Mouse (Mus musculus) right cerebral cortex, postnatal 14 days (tissue): Measurements from ENCODE around the gene Oprm1.
"Not testable (repeated sequence)": the region's sequence is repeated elsewhere in the genome, so short reads cannot be mapped to it uniquely, and the experiment has no call there.

Source experiments
- DNase-seq: peaks from one replicate; pipeline ENCODE4 v3.0.0; 2022

Oprm1 gene

DNA sequence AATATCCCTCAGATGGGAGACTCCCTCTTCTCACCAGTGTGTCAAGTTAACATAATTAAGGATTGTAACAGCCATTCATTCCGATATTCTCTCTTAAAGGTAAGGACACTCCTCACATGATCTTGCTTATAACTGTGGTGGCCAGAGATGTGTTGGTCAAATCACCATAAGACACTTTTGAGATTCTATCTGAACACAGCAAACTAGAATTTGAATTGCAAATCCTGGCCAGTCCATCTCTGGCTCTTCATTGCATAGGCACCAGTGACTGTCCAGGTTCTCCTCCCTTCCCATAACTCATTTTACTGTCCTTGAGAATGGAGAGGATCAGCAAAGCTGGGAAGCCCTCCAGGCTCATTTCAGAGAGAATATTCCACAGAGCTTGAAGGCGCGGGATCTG lies at the start of gene Oprm1:
Gene Oprm1 (plus strand): TSS at position 301 of the 400 bp plus-strand sequence.
- no peak for DNase-seq

GRCm38 (mm10) chr10:6717181-6717948 lies 40.9 kb upstream of the Oprm1 start:
- DNase-seq: no peak

GRCm38 (mm10) chr10:6723765-6724164 lies 34.5 kb upstream of the Oprm1 start:
- DNase-seq: no peak

- DNase-seq: peak; percentile 26
Measured at GRCm38 (mm10) chr10:6728469-6728868, 29.8 kb upstream of the Oprm1 start.

DNA sequence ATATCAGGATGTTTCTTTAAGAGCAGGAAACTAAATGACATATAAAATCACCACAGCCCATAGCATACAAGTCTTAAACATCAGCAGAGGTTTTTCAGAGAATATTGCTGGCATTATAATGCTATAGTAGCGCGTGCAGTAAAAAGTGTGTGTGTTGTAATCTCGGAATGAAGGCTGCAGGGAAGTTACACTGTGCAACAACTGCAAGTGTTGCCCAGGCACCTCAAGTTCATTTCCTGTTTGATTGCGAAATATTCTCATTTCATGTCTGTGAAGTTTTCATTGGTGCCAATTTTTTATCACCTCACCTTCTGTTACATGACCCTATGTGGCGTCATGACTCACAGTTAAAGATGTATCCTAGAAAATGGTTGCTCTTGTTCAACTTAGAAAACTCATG lies 4.9 kb upstream of the Oprm1 start:
- no peak for DNase-seq

DNA sequence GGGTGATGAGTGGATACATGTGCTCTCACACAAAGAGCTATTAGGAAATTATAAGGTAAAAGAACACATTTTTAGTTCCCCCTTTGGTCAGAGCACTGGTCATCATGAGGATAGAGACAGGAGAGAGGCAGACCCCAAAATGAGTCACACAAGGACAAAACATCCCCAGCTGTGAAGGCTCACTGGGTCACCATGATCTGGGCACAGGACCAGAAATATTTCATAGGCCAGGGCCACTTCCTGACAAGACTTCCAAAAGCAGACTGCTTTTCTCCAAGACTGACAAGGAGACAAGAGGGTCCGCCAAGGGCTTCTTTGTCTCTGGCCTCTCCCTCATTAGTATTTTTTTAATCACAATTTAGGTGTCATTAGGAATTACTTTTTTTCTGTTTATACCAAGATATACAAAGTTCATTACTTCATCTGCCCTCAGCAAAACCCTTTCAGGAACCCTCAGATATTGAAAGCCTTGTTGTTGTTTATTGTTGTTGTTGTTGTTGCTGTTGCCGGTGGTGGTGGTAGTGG lies 3.0 kb downstream of the Oprm1 start, which contains the start of gene Gm10945:
Gene Gm10945 (minus strand): TSS at position 475 of the 525 bp plus-strand sequence.
- DNase-seq: no peak

- peak; percentile 22 for DNase-seq
Measured at GRCm38 (mm10) chr10:6788517-6789237, 30.4 kb downstream of the Oprm1 start.

GRCm38 (mm10) chr10:6790226-6790625 lies 31.9 kb downstream of the Oprm1 start:
- no peak for DNase-seq

DNA sequence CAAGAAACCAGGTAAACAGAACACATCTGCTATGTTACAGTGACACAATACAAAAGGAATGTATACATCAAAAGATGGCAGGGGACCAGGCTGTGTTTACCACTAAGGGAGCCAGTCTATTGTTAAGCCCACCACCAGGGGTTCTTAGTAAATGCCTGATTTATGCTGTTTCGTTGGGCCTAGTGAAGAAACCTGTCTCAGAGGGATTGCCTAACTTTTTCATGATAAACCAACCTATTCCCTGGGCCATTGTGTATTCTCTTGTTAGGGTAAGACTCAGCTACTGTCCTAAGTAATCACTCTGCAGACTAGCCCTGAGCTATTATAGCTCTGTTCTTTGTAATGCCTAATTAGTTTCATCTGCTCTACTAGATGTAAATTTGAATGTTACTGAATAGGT lies 62.3 kb downstream of the Oprm1 start:
- no peak for DNase-seq

- no peak for DNase-seq
Measured at GRCm38 (mm10) chr10:6842225-6842624, 83.9 kb downstream of the Oprm1 start.

GRCm38 (mm10) chr10:6846283-6846682 lies 88.0 kb downstream of the Oprm1 start:
- no peak for DNase-seq

DNA sequence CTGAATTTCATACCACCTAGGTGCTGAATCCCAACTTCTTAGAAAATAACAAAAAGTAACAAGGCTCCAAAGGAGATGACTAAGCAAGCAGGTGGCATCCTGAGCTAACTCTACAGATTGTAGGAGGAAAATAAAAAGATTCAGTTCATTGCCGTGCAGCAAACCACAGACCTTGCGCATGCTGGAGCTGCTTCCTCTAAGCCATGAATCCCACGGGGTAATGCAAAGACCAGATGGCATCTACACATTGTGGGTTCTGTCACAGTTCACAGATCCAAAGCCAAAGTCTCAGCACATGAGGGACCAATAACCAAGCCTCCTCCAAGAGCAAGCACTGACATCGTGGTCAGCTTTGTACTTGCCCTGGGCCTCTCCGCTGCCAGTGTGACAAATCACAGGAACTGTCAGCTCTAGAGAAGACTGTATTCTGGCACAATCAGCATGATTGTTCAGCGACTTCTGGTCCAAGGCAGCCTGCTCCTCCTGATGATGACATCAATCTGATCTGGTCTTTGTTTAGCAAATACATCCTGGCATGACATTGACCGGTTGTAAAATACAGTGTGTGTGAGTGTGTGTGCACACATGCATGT lies 90.0 kb downstream of the Oprm1 start:
- DNase-seq: no peak

GRCm38 (mm10) chr10:6848834-6849233 lies 90.5 kb downstream of the Oprm1 start:
- no peak for DNase-seq

DNA sequence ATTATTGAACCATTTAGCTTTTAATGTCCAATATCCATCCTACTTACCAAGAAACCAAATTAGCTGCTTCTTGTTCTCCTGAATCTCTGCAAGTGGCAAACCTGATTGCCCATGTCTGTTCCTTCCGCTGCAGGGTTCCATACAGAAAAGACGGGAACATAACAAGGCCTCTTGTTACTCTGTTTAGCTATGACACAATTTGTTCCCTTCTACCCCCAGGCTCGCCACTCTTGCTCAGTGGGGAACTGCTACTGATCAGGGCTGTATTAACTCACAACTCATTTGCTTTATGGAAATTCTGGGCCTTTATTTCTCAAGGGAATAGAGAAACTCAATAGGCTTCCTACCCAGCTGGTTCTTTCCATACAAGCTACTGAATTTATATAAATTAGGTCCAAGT lies 97.5 kb downstream of the Oprm1 start:
- no peak for DNase-seq

DNA sequence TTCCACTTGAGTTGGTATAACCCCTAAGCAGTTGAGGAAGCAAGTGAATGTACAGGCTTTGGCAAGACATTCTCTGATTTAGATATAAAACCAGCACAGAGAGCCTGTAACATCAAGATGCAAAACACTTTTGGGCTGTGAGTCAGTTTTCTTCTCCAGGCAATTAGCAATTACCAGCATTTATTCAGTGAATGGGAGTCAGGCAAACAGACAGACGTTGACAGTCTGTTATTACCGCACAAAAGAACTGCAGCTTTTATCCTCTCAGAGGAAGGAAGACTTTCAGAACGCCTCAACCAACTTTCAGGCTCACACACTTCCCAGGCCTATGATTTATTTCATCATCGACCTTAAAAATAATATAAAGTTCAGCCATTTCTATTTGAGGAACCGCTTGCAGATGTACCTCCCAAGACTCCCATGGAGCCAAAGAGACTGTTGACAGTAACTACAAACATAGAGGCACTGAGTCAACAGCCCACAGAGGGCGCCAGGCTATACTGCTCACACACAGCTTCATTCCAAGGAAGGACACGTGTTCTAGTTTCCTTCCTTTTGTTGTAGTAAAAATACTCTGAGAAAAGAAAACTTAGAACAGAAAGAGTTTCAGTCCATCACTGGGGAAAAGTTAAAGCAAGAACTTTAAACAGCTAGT lies 113.2 kb downstream of the Oprm1 start:
- DNase-seq: no peak

DNA sequence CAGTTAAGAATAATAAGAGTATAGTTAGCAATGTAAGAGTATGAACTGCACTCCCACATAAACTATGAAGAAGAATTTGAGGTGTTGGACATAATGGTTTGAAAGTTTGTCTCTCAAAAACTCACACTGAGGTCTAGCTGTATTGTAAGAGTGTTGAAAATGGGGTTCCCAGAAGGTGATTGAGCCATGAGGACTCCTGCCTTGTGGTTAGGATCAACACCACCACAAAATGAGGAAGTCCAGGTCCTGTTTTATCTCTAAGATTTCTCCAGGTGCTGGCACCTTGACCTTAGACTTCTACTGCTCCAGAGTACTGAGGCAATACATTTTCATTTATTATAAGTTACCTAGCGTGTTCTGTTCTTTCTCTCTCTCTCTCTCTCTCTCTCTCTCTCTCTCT lies 115.6 kb downstream of the Oprm1 start:
- DNase-seq: no peak

GRCm38 (mm10) chr10:6878276-6878881 lies 120.1 kb downstream of the Oprm1 start:
- no peak for DNase-seq

DNA sequence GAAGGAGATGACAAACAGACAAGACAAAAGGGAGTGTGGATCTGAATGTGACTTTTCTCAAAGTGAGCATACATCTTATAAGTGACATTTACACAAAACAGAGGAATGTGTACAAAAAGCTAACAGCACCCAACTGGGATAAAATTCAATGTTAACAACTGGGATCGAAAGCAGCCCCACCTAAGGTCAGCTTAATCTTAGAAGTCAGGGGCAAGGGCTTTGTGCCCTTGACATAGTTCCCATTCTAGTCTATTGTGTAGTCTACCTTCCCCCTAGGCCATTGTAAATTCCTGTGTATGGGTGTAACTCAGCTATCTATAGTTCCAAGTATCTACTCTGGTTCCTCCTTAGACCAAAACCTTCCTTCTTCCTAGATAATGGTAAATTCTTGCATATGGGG lies 123.7 kb downstream of the Oprm1 start:
- DNase-seq: not testable (repeated sequence)

DNA sequence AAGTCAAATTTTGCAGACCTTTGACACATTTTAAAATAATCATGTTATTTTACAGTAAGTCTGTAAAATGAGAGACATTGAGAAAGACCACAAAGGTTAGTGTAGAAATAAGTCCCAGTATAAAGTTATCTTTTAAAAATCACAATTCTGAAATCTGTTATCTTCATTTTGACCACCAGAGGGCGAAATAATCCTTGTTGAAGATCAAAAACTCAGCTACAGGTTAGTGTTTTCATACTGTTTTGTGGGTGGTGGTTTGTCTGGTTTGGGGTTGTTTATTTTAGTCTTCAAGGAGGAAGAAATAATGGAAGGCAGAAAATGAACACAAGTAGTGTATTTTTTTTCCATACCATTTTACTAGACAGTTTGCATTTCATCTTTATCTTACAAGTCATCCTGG lies 127.2 kb downstream of the Oprm1 start:
- DNase-seq: no peak

GRCm38 (mm10) chr10:6889640-6890245 lies 131.4 kb downstream of the Oprm1 start:
- no peak for DNase-seq

- DNase-seq: no peak
Measured at GRCm38 (mm10) chr10:6890348-6891009, 132.2 kb downstream of the Oprm1 start.

DNA sequence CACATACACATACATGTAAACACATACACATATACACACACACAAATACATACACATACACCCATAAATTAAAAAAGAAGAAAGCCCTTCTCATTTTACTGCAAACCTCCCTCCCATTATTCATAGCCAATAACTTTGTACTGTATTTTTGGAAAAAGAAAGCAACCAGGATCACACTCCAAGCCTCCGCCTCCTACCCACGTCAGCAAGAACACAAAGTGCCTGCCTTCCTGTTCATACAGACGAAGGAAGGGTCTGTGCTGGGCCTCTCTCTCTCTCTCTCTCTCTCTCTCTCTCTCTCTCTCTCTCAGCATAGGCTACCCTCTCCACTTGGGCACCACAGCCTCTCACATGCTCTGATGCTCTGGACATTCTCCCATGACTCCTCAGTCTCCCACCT lies 137.5 kb downstream of the Oprm1 start:
- no peak for DNase-seq
